Mouse (Mus musculus): ENCODE data around the gene Vamp5.

The Vamp5 gene

DNA sequence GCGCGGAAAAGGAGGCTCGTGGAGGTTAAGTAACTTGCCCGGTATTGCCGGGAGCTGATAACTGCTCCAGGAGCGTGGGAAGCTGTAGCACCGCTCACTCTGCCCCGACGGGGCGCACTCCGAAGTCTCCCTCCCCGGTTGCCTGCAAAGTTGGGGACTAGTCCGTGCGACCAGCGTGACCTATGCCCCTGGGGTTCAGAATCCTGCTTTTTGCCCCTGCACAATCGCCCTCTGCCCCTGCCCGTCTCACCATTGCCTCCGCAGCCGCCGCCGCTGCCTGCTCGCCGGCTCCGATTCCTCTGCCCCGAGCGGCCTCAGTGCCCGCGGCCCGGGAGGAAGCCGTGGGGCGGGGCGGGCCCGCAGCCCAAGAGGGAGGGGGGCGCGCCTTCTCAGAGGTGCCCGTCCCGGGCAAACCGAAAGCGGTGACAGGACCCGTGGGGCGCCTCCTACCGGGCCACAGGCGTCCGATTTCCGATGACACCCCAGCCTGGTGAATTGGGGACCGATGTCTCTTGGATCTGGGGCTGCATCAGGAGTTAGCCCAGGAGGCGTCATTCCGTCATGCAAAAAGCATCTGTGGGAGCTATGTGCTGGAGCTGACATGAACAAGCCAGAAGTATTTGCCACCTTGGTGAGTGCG lies at the start of gene Vamp5:
Vamp5 (minus strand) TSS at position 338 of the 640 bp plus-strand sequence.
- in situ Hi-C loops (cut with MboI; ENCODE audit: unreplicated experiment in 2 of 2), result no loop called here

DNA sequence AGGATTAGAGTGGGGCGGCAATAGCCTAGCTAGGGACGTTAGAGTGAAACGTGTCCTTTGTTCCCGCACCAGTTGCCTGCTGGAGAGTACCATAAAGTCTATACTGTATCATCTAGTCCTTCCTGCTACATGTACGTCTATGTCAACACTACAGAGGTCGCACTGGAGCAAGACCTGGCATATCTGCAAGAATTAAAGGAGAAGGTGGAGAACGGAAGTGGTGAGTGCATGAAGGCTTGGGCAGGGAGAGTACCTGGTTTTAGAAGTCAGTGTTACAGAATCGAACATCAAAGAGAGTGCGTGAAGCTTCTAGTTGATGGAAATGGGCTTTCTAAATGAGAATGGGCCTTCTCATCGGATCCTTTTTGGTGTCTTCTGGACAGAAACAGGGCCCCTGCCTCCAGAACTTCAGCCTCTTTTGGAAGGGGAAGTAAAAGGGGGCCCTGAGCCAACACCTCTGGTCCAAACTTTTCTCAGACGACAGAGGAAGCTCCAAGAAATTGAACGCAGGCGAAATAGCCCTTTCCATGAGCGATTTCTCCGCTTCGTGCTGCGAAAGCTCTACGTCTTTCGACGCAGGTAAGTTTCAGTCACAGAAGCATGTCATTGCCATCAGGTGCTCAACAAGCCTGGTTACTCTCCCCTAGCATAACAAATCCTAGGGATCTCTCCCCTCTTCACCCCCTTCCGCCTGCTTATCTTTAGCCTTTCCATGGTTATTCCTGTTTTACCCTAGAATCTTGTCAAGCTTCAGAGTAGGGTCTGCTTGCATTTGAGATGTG lies 49.0 kb upstream of the Vamp5 start:
- in situ Hi-C loops (cut with MboI; ENCODE audit: unreplicated experiment in 2 of 2), result loop anchor here (5.0 kb wide), 2 partner anchors 108 to 138 kb away; no protein-coding TSS in a partner anchor

GRCm38 (mm10) chr6:72428036-72428435 lies 47.8 kb upstream of the Vamp5 start:
- in situ Hi-C loops (cut with MboI; ENCODE audit: unreplicated experiment in 2 of 2), result loop anchor here (5.0 kb wide), 2 partner anchors 109 to 139 kb away; no protein-coding TSS in a partner anchor

DNA sequence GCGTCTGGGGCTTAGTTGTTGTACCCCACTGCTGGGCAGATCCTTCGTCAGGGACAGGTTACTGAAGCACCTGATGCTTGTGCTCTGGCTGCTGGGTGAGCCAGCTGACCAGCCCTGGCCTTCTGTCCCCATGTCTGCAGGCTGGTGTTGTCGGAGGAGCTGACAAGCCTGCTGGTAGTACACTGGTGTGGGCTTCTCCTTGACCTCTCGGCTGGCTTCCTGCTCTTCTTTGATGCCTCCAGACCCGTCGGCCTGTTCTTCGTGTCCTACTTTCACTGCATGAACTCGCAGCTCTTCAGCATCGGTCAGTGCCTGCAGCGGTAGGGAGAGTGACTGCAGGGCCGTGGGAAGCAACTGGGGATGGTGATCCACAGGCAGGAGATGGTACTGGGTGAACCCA lies 45.4 kb upstream of the Vamp5 start:
- in situ Hi-C loops (cut with MboI; ENCODE audit: unreplicated experiment in 2 of 2), result loop anchor here (5.0 kb wide), 2 partner anchors 112 to 142 kb away; no protein-coding TSS in a partner anchor

GRCm38 (mm10) chr6:72420901-72421300 lies 40.6 kb upstream of the Vamp5 start:
- in situ Hi-C loops (cut with MboI; ENCODE audit: unreplicated experiment in 2 of 2), result no loop called here

- in situ Hi-C loops (cut with MboI; ENCODE audit: unreplicated experiment in 2 of 2), result no loop called here
These were observed 39.5 kb upstream of the Vamp5 start for GRCm38 (mm10) chr6:72419806-72420205.

DNA sequence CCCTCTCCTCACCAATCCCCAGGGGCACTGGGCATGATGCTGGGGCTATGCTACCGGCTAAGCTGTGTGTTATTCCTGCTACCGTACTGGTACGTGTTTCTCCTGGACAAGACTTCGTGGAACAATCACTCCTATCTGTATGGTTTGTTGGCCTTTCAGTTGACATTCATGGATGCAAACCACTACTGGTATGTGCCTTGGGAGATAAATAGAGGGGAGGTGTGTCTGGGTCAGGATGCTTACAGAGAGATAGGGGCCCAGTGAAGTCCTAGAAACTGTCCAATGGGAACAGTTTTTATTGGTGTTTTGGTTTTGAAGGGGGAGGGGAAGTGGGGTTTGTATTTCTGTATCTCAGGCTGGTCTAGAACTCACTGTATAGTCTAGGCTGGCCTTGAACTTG lies 38.0 kb upstream of the Vamp5 start:
- in situ Hi-C loops (cut with MboI; ENCODE audit: unreplicated experiment in 2 of 2), result no loop called here

DNA sequence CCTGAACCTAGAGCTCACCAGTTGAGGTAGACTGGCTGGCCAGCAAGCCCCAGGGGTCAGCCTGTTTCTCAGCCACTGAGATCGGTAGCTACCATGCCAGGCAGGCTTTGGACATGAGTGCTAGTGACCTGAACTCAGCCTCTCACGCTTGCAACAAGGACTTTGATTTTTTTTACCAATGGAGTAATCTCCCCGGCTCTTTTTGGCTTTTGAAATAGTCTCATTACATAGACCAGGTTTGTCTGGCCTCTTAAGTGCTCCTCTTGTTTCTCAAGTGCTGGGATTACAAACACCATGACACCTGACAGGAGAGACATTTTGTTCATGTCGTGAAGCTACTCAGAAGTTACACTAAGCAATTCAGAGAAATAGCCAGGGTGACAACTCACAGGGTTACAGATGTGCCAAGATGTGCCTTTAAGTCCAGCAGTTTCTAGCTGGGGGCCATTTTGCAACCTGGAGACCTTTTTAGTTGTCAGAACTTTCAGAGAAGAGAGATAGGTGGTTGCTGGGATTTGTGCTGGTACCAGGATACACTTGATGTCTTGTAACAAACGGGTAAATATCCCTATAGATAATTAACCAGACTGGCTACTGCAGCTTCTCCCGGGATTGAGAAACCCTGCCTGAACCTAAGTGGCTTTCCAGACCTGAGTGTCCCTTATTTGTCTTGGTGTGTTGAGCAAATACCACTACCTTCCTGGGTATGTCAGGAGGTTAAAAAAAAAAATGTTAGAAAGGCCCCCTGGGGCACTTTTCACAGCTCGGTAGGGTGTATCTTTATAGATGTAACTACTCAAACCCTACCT lies 35.9 kb upstream of the Vamp5 start:
- in situ Hi-C loops (cut with MboI; ENCODE audit: unreplicated experiment in 2 of 2), result no loop called here

GRCm38 (mm10) chr6:72415181-72415580 lies 34.9 kb upstream of the Vamp5 start:
- in situ Hi-C loops (cut with MboI; ENCODE audit: unreplicated experiment in 2 of 2), result no loop called here

- in situ Hi-C loops (cut with MboI; ENCODE audit: unreplicated experiment in 2 of 2), result no loop called here
These were observed 33.9 kb upstream of the Vamp5 start, which contains the start of gene Ggcx for GRCm38 (mm10) chr6:72414076-72414756. Ggcx (plus strand) TSS chr6:72414308.

GRCm38 (mm10) chr6:72410518-72410917 lies 30.2 kb upstream of the Vamp5 start:
- in situ Hi-C loops (cut with MboI; ENCODE audit: unreplicated experiment in 2 of 2), result no loop called here

DNA sequence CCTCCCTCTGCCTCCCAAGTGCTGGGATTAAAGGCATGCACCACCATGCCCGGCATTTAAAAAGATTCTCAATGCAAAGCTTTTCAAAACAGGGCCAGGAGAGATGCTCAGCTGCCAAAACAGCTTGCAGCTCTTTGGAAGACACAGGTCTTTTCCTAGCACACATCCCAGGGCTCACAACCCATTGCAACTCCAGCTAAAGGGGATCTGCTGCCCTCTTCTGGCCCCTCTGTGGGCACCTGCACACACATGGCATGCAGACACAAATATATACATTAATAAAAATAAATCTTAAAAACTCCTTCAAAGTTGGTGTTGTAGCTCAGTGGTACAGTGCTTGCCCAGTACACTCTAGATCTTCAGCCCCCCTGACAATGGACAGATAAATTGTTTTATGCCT lies 29.7 kb upstream of the Vamp5 start:
- in situ Hi-C loops (cut with MboI; ENCODE audit: unreplicated experiment in 2 of 2), result no loop called here

DNA sequence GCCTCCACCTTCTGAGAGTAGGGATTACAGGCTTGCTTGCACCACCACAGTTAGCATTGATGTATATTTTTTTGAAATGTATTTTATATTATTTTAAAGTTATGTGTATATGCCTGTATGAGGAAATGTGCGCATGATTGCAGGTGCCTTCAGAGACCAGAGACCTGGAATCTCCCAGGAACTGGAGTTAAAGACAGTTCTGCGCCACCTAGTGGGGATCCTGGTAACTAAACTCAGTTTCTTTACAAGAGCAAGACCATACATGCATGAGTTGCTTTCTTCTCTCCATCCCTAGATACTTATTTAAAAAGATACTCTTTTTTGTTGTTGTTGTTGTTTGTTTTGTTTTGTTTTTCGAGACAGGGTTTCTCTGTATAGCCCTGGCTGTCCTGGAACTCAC lies 29.3 kb upstream of the Vamp5 start:
- in situ Hi-C loops (cut with MboI; ENCODE audit: unreplicated experiment in 2 of 2), result loop anchor here (5.0 to 10.0 kb wide), 3 partner anchors 42 to 225 kb away; partner anchors contain the start of gene Rnf181 (in 1 of the 2)

GRCm38 (mm10) chr6:72407119-72407518 lies 26.9 kb upstream of the Vamp5 start:
- in situ Hi-C loops (cut with MboI; ENCODE audit: unreplicated experiment in 2 of 2), result loop anchor here (5.0 to 10.0 kb wide), 3 partner anchors 40 to 222 kb away; partner anchors contain the start of gene Rnf181 (in 1 of the 2)

DNA sequence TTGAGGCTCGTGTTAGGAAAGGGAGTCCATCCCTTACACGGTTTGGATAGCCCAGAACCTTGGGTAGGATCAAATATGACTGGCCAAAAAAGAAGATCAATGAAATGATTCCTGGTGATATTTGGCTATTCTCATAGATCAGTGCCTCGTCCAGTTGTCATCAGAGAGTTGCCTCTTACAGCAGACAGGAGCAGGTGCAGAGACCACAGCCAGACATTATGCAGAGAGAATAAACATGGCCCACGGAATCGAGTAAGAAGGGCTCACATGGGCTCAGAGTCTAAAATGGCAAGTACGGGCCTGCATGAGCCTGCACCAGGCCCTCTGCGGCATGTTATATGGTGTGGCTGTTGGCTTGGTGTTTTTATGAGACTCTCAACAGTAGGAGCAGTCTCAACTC lies 25.1 kb upstream of the Vamp5 start:
- in situ Hi-C loops (cut with MboI; ENCODE audit: unreplicated experiment in 2 of 2), result loop anchor here (5.0 to 10.0 kb wide), 3 partner anchors 38 to 221 kb away; partner anchors contain the start of gene Rnf181 (in 1 of the 2)

DNA sequence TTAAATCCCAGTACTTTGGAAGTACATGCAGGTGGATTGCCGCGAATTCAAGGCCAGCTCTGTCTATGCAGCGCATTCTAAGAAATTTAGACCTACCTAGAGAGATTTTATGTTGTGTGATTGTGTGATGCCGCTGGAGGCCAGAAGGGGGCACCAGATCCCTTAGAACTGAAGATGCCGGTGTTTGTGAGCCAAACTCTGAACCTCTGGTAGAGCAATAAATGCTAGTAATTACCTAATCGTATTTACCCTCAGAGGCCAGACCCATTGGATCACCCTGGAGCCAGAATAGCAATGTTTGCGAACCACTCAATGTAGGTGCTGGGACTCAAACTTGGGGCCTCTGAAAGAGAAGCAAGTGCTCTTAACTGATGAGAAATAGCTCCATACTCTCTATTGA lies 21.6 kb upstream of the Vamp5 start:
- in situ Hi-C loops (cut with MboI; ENCODE audit: unreplicated experiment in 2 of 2), result loop anchor here in 1 of 2 experiments (10.0 kb wide), 1 partner anchor 217 kb away; no protein-coding TSS in a partner anchor

- in situ Hi-C loops (cut with MboI; ENCODE audit: unreplicated experiment in 2 of 2), result loop anchor here in 1 of 2 experiments (10.0 kb wide), 1 partner anchor 215 kb away; no protein-coding TSS in a partner anchor
These were observed 19.7 kb upstream of the Vamp5 start for GRCm38 (mm10) chr6:72399967-72400366.

DNA sequence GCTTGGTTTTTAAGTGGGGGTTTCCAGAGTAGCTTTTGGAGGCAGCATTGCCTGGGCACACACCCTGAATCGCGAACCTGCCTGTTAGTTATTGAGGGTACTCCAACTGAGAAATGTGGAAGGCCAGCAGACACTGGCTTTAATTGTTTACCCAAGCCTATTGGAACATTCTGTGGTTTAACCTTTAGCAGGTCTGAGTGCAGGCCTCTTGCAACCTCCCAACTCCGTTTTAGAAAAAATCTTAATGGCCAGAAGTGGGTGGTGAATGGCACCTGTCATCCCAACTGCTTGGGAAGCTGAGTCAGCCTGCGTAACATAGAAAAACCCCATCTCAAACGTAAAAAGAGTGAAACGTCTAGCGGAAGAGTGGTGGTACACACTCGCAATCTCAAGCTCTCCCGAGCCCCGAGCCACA lies 16.6 kb upstream of the Vamp5 start:
- in situ Hi-C loops (cut with MboI; ENCODE audit: unreplicated experiment in 2 of 2), result no loop called here

GRCm38 (mm10) chr6:72392341-72392740 lies 12.1 kb upstream of the Vamp5 start:
- in situ Hi-C loops (cut with MboI; ENCODE audit: unreplicated experiment in 2 of 2), result no loop called here
